Mouse (Mus musculus) MEL (cell line): ENCODE data around the gene Bcl2l14. TPM values are rescaled to one million over a fixed set of nuclear protein-coding genes. Genes with fewer than 3 reads are reported as not detected.

Experiments used
- DNase-seq: peaks from one replicate; pipeline ENCODE4 v3.0.0; 2011; ENCODE audit warnings: low read depth, low spot score
- H3K27ac ChIP-seq: 2 replicates; pipeline ENCODE4 v1.5.1; 2012; ENCODE audit warnings: low read depth, mild to moderate bottlenecking, control low read depth, low read length, moderate library complexity; ENCODE audit not compliant: control insufficient read depth
- H3K27me3 ChIP-seq, 2 experiments: fragments of 150-350 bp in 1 of 2; sonication (generic) in 1 of 2; 2 replicates each; pipeline ENCODE4 v1.6.1; 2012; ENCODE audit warnings: low read length in 2 of 2, mild to moderate bottlenecking in 2 of 2, improper control_type of control experiment in 1 of 2, moderate library complexity in 1 of 2; ENCODE audit not compliant: insufficient read depth in 2 of 2, control insufficient read depth in 1 of 2
- H3K36me3 ChIP-seq, 2 experiments: 2 replicates each; pipeline ENCODE4 v1.6.1; 2012 to 2014; ENCODE audit warnings: low read length in 2 of 2, improper control_type of control experiment in 1 of 2, inconsistent platforms in 1 of 2, mild to moderate bottlenecking in 1 of 2; ENCODE audit not compliant: insufficient read depth in 2 of 2, control insufficient read depth in 1 of 2
- H3K4me1 ChIP-seq, 2 experiments: fragments of 150-350 bp in 1 of 2; sonication (generic) in 1 of 2; 2 replicates each; pipeline ENCODE4 v1.6.1; 2012; ENCODE audit warnings: low read length in 2 of 2, improper control_type of control experiment in 1 of 2, mild to moderate bottlenecking in 1 of 2; ENCODE audit not compliant: insufficient read depth in 2 of 2, control insufficient read depth in 1 of 2
- H3K4me3 ChIP-seq, 2 experiments: fragments of 150-350 bp in 1 of 2; sonication (generic) in 1 of 2; 2 replicates each; pipeline ENCODE4 v1.5.1; 2012; ENCODE audit warnings: low read depth in 2 of 2, low read length in 2 of 2, mild to moderate bottlenecking in 2 of 2, moderate library complexity in 2 of 2, control low read depth in 1 of 2, improper control_type of control experiment in 1 of 2; ENCODE audit not compliant: control insufficient read depth in 1 of 2, insufficient read depth in 1 of 2
- H3K79me2 ChIP-seq: 2 replicates; pipeline ENCODE4 v1.6.1; 2012; ENCODE audit warnings: mild to moderate bottlenecking, low read length, moderate library complexity; ENCODE audit not compliant: control insufficient read depth, poor library complexity, insufficient read depth
- H3K9ac ChIP-seq: 2 replicates; pipeline ENCODE4 v1.6.1; 2012; ENCODE audit warnings: low read depth, mild to moderate bottlenecking, control low read depth, low read length, moderate library complexity; ENCODE audit not compliant: control insufficient read depth, poor library complexity, severe bottlenecking
- H3K9me3 ChIP-seq: fragments of 150-350 bp; sonication (generic); replicated peaks from 2 replicates; pipeline ENCODE4 v1.6.1; 2012; ENCODE audit warnings: mild to moderate bottlenecking, low read length, improper control_type of control experiment, moderate library complexity; ENCODE audit not compliant: insufficient read depth
- BHLHE40 ChIP-seq: IDR thresholded peaks from 2 replicates; pipeline ENCODE4 v1.6.1; 2012; ENCODE audit warnings: low read depth, mild to moderate bottlenecking, inconsistent platforms, low read length, improper control_type of control experiment, borderline replicate concordance
- CHD1 ChIP-seq: IDR thresholded peaks from 2 replicates; pipeline ENCODE4 v1.6.1; 2012; ENCODE audit warnings: low read depth, mild to moderate bottlenecking, inconsistent platforms, low read length, improper control_type of control experiment
- CHD2 ChIP-seq: IDR thresholded peaks from 2 replicates; pipeline ENCODE4 v1.6.1; 2011; ENCODE audit warnings: low read length, improper control_type of control experiment
- ELF1 ChIP-seq: IDR thresholded peaks from 2 replicates; pipeline ENCODE4 v1.6.1; 2014; ENCODE audit warnings: low read depth, mild to moderate bottlenecking, inconsistent platforms, low read length, improper control_type of control experiment, moderate library complexity
- ETS1 ChIP-seq: IDR thresholded peaks from 2 replicates; pipeline ENCODE4 v1.6.1; 2012; ENCODE audit warnings: low read depth, mild to moderate bottlenecking, inconsistent platforms, low read length, improper control_type of control experiment, moderate library complexity
- JUND ChIP-seq: IDR thresholded peaks from 2 replicates; pipeline ENCODE4 v1.6.1; 2011; ENCODE audit warnings: low read depth, mild to moderate bottlenecking, improper control_type of control experiment, low read length
- KAT2A ChIP-seq: conservative IDR thresholded peaks from 2 replicates; pipeline ENCODE4 v1.6.1; 2012; ENCODE audit warnings: low read depth, low read length, improper control_type of control experiment, inconsistent platforms
- MAX ChIP-seq: IDR thresholded peaks from 2 replicates; pipeline ENCODE4 v1.6.1; 2011; ENCODE audit warnings: low read length, improper control_type of control experiment
- MAZ ChIP-seq: IDR thresholded peaks from 2 replicates; pipeline ENCODE4 v1.6.1; 2012; ENCODE audit warnings: low read depth, mild to moderate bottlenecking, inconsistent platforms, low read length, improper control_type of control experiment
- MXI1 ChIP-seq: IDR thresholded peaks from 2 replicates; pipeline ENCODE4 v1.6.1; 2011; ENCODE audit warnings: mild to moderate bottlenecking, low read depth, low read length, improper control_type of control experiment
- MYC ChIP-seq: IDR thresholded peaks from 2 replicates; pipeline ENCODE4 v1.6.1; 2011; ENCODE audit warnings: low read depth, mild to moderate bottlenecking, low read length, improper control_type of control experiment, moderate library complexity
- NELFE ChIP-seq: IDR thresholded peaks from 2 replicates; pipeline ENCODE4 v1.6.1; 2011; ENCODE audit warnings: low read depth, low read length, improper control_type of control experiment
- NRF1 ChIP-seq: IDR thresholded peaks from 2 replicates; pipeline ENCODE4 v1.6.1; 2014; ENCODE audit warnings: low read depth, mild to moderate bottlenecking, inconsistent platforms, low read length, improper control_type of control experiment, moderate library complexity; ENCODE audit not compliant: poor library complexity, insufficient read depth, severe bottlenecking
- POLR2A ChIP-seq, 2 experiments: IDR thresholded peaks; 2 replicates each; pipeline ENCODE4 v1.6.1; 2011 to 2012; ENCODE audit warnings: low read length in 2 of 2, mild to moderate bottlenecking in 2 of 2, control low read depth in 1 of 2, improper control_type of control experiment in 1 of 2, low read depth in 1 of 2, moderate library complexity in 1 of 2; ENCODE audit not compliant: control insufficient read depth in 1 of 2, insufficient read depth in 1 of 2, poor library complexity in 1 of 2
- SIN3A ChIP-seq: IDR thresholded peaks from 2 replicates; pipeline ENCODE4 v1.6.1; 2012; ENCODE audit warnings: low read length, improper control_type of control experiment, inconsistent platforms
- SMC3 ChIP-seq: IDR thresholded peaks from 2 replicates; pipeline ENCODE4 v1.6.1; 2011; ENCODE audit warnings: low read depth, low read length, improper control_type of control experiment
- TBP ChIP-seq: IDR thresholded peaks from 2 replicates; pipeline ENCODE4 v1.8.0; 2011; ENCODE audit warnings: low read depth, low read length, improper control_type of control experiment
- TCF12 ChIP-seq: IDR thresholded peaks from 2 replicates; pipeline ENCODE4 v1.6.1; 2014; ENCODE audit warnings: low read depth, mild to moderate bottlenecking, inconsistent platforms, low read length, improper control_type of control experiment, moderate library complexity
- UBTF ChIP-seq: IDR thresholded peaks from 2 replicates; pipeline ENCODE4 v1.6.1; 2012; ENCODE audit warnings: low read depth, mild to moderate bottlenecking, inconsistent platforms, low read length, improper control_type of control experiment, moderate library complexity, borderline replicate concordance; ENCODE audit not compliant: insufficient read depth
- ZKSCAN1 ChIP-seq: IDR thresholded peaks from 2 replicates; pipeline ENCODE4 v1.6.1; 2012; ENCODE audit warnings: low read depth, mild to moderate bottlenecking, inconsistent platforms, low read length, improper control_type of control experiment, moderate library complexity
- polyA plus RNA-seq, 2 experiments: library from polyadenylated mRNA; stranded (reverse) in 1 of 2; unstranded in 1 of 2; fragments of >175 nt in 1 of 2; fragments of >200 nt in 1 of 2; gene quantifications; 2 replicates each; pipeline versions ENCODE4 v1.2.1 to v1.2.4; 2012; ENCODE audit warnings: low replicate concordance in 2 of 2, low read depth in 1 of 2; ENCODE audit not compliant: insufficient read length in 2 of 2, insufficient read depth in 1 of 2, missing spikeins in 1 of 2
- total RNA-seq: library from RNA; depleted of rRNA; stranded (reverse); fragments of 300-350 nt; gene quantifications from 2 replicates; pipeline ENCODE4 v1.2.3, GENCODE M21; 2012

Gene Bcl2l14
- total and polyA plus RNA-seq, 3 experiments, result 0.65 to 1.4 TPM; not detected in 1

DNA sequence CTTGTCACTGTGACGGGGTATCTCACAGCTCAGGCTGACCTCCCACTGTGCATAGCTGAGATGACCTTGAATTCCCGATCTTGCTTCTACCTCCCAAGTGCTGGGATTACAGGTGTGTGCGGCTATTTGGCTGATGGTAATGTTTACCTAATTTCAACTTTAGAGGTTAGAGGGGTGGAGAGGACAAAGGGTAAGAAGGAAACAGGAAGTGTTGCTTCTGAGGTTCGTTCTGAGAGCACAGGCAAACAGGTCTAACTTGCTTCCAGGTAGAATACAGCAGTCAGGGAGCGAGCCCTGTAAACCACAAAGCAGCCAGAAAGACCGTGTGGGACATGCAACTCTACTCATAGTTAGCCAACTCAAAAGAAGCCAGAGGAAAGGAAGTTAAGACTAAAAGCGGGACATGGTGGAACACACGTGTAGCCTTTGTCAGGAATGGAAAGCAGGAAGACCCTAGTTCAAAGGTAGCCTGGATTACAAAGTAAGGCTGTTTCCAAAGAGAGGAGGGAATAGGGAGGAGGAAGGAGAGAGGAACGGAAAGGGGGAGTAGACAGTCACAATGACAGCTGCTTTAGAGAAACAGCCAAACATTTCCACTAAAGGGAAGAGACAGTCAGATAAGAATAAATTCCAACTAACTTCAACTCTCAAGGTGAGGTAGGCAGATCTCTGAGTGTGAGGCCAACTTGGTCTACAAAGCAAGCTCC is 47.2 kb downstream of the Bcl2l14 start:
- no peak for DNase-seq
- Histone ChIP-seq H3K4me1 (peaks cover 0 to 3% of the 10 kb centered on the region in 2 experiments; a peak in 1 of 4 replicates), H3K79me2 (no peaks in the 10 kb centered on the region), H3K27me3 (no peaks in the 10 kb centered on the region), H3K36me3 (peaks cover 0 to 3% of the 10 kb centered on the region in 2 experiments; a peak in 1 of 4 replicates), H3K9ac (no peak overlapping the region), H3K27ac (no peak overlapping the region), H3K4me3 (no peak overlapping the region), H3K9me3 (no peaks in the 10 kb centered on the region)
- TF ChIP-seq CHD1 (no peak), MXI1 (no peak), TCF12 (no peak), SIN3A (no peak), ETS1 (no peak), NRF1 (no peak), UBTF (no peak), KAT2A (no peak), BHLHE40 (no peak), CHD2 (no peak), ELF1 (no peak), MYC (no peak), NELFE (no peak), TBP (no peak), MAX (no peak), SMC3 (no peak), ZKSCAN1 (no peak)

DNA sequence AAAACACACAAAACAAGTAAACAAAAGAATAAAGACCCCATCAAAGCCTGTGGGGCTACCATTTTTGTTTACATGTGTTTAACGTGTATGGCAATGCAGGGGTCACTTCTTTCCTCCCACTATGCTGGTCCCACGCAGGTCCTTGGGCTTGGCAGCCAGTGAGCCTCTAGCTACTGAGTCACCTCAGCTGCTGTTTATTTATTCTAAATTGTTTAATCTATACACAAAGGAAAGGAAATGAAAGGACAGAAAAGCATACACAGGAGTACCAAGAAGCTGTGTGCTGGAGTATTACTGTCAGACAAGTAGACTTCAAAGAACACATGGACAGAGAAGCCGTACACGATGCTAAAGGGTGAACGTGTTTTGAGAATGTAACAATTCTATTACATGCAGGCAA is 47.8 kb downstream of the Bcl2l14 start:
- Histone ChIP-seq H3K36me3 (no peaks in the 10 kb centered on the region), H3K9ac (no peak overlapping the region), H3K79me2 (no peaks in the 10 kb centered on the region), H3K4me3 (no peak overlapping the region), H3K4me1 (no peaks in the 10 kb centered on the region), H3K27ac (no peak overlapping the region), H3K9me3 (no peaks in the 10 kb centered on the region), H3K27me3 (no peaks in the 10 kb centered on the region)
- DNase-seq, result no peak
- TF ChIP-seq JUND, result no peak
- no peak for TF ChIP-seq KAT2A
- no peak for TF ChIP-seq MAZ
- no peak for TF ChIP-seq POLR2A (IDR thresholded peaks at IDR 0.05; ENCODE audit: control insufficient read depth in 1 of 2, insufficient read depth in 1 of 2, low read depth in 1 of 2, low read length in 2 of 2, poor library complexity in 1 of 2)
